Mouse (Mus musculus) neural tube, embryonic 15.5 days (tissue): ENCODE data around the gene Sit1. TPM values are rescaled to one million over a fixed set of nuclear protein-coding genes. Genes with fewer than 3 reads are reported as not detected.

Experiments
- polyA plus RNA-seq: library from polyadenylated mRNA; unstranded; fragments of >200 nt; fragmentation: Nextera tagmentation; extraction: Ambion mirVana; gene quantifications from 2 replicates; pipeline ENCODE4 v1.2.1, GENCODE M21; 2015

The Sit1 gene
- polyA plus RNA-seq, 1 experiment from 2014 or later = not detected

Other genes starting within 250 kb of the Sit1 start
- 0.36 and 0.78 TPM in 2 replicates for gene Atp8b5, start 216.6 kb downstream of the Sit1 start, polyA plus RNA-seq
- gene Rusc2, start 101.8 kb downstream of the Sit1 start, polyA plus RNA-seq = 69.2 and 82.7 TPM in 2 replicates
- gene Fam166b, start 54.6 kb downstream of the Sit1 start, polyA plus RNA-seq = 1.7 and 2.6 TPM in 2 replicates
- gene Tesk1, start 41.8 kb downstream of the Sit1 start, polyA plus RNA-seq = 9.7 and 14.1 TPM in 2 replicates
- gene Cd72, start 29.1 kb downstream of the Sit1 start, polyA plus RNA-seq = 4.3 and 6.7 TPM in 2 replicates
- gene Ccdc107, start 9.2 kb upstream of the Sit1 start, polyA plus RNA-seq = 88.9 and 89.8 TPM in 2 replicates
- gene Arhgef39, start 16.0 kb upstream of the Sit1 start, polyA plus RNA-seq = 5.9 and 15.4 TPM in 2 replicates
- 0.17 and 1.3 TPM in 2 replicates for gene Car9, start 23.2 kb upstream of the Sit1 start, polyA plus RNA-seq
- 51.4 and 85.4 TPM in 2 replicates for gene Tpm2, start 40.0 kb upstream of the Sit1 start, polyA plus RNA-seq
- gene Creb3, start 78.6 kb upstream of the Sit1 start, polyA plus RNA-seq = 80.8 and 82.0 TPM in 2 replicates
- gene Tln1, start 79.0 kb upstream of the Sit1 start, polyA plus RNA-seq = 63.5 and 70.8 TPM in 2 replicates
- gene Rgp1, start 95.0 kb upstream of the Sit1 start, polyA plus RNA-seq = 22.0 and 23.9 TPM in 2 replicates
- gene Gba2, start 95.1 kb upstream of the Sit1 start, polyA plus RNA-seq = 48.1 and 54.5 TPM in 2 replicates
- gene Msmp, start 100.8 kb upstream of the Sit1 start, polyA plus RNA-seq = 1.2 and 1.5 TPM in 2 replicates
- gene Npr2, start 148.2 kb upstream of the Sit1 start, polyA plus RNA-seq = 12.9 and 16.1 TPM in 2 replicates
- gene Spag8, start 169.9 kb upstream of the Sit1 start, polyA plus RNA-seq = 4.1 and 4.3 TPM in 2 replicates
- 77.5 and 78.9 TPM in 2 replicates for gene Hint2, start 172.7 kb upstream of the Sit1 start, polyA plus RNA-seq
- gene Tmem8b, start 185.2 kb upstream of the Sit1 start, polyA plus RNA-seq = 9.1 and 12.4 TPM in 2 replicates
- 1.5 and 1.6 TPM in 2 replicates for gene Fam221b, start 185.4 kb upstream of the Sit1 start, polyA plus RNA-seq
- 0.08 TPM in 1 of 2 replicates, not detected in the other for gene Olfr70, start 217.1 kb upstream of the Sit1 start, polyA plus RNA-seq
- gene Olfr71, start 226.5 kb upstream of the Sit1 start, polyA plus RNA-seq = not detected in 2 replicates
- 0.24 and 0.45 TPM in 2 replicates for gene Hrct1, start 243.5 kb upstream of the Sit1 start, polyA plus RNA-seq
- gene Spaar, start 246.3 kb upstream of the Sit1 start, polyA plus RNA-seq = 0.05 and 0.06 TPM in 2 replicates